ENCODE assay signal across 14 mouse cellular contexts in genomic region chr12:33345773-33346435, GRCm38 (mm10). TPM values are rescaled to one million over a fixed set of nuclear protein-coding genes. Genes with fewer than 3 reads are reported as not detected.
A peak's percentile ranks its signal among the peaks of the same experiment; 100 is the strongest.
DNase-seq lines count a peak whose midpoint lies in the region; ATAC-seq and TF ChIP-seq lines count a peak whose summit lies in the region.
"Had no signal": no experiment of that assay in that cellular context is flagged by ENCODE, and none has a peak within 500 bp of the region (broad histone marks: within the 10 kb centered on the region; RNA-seq: fewer than 3 reads in every experiment).

No protein-coding gene starts in this region.

- ATAC-seq in forebrain, embryonic 11.5 days (replicated peaks; ENCODE audit: low FRiP score) = no peak
- 0 out of 2 replicates have a peak, but pooled peaks have one; percentile 14 for ATAC-seq in stomach, embryonic 14.5 days (ENCODE audit: insufficient number of reproducible peaks, insufficient read depth, low FRiP score, low read depth)
- ATAC-seq in stomach, postnatal 0 days (ENCODE audit: low FRiP score, low TSS enrichment) = no peak
- ATAC-seq in limb, embryonic 12.5 days (ENCODE audit: insufficient number of reproducible peaks, insufficient read depth, low FRiP score, low TSS enrichment, low read depth) = peak; percentile 49; the same call in 1 of the 2 replicates
- ATAC-seq in neural tube, embryonic 15.5 days (ENCODE audit: low FRiP score) = peak; percentile 14; the same call in 1 of the 2 replicates
- ATAC-seq: Patski had no signal

- peaks cover 33% of the 10 kb centered on the region for H3K27me3 ChIP-seq in forebrain, embryonic 10.5 days (ENCODE audit: poor library complexity, severe bottlenecking)
- peaks cover 2% of the 10 kb centered on the region; the same call in 1 of the 2 replicates for H3K27me3 ChIP-seq in forebrain, embryonic 11.5 days (ENCODE audit: control insufficient read depth, insufficient read depth, low read length)
- no peaks in the 10 kb centered on the region for H3K27me3 ChIP-seq in stomach, embryonic 14.5 days (ENCODE audit: control insufficient read depth, insufficient read depth, low read length)
- no peaks in the 10 kb centered on the region for H3K27me3 ChIP-seq in stomach, postnatal 0 days (ENCODE audit: control insufficient read depth, insufficient read depth, low read length)
- peaks cover 8% of the 10 kb centered on the region for H3K27me3 ChIP-seq in limb, embryonic 12.5 days
- no peaks in the 10 kb centered on the region for H3K27me3 ChIP-seq in neural tube, embryonic 15.5 days (replicated peaks)
- H3K27me3 ChIP-seq: intestine, embryonic 15.5 days; Patski; stomach, embryonic 15.5 days had no signal

- H3K9me3 ChIP-seq in forebrain, embryonic 10.5 days = no peaks in the 10 kb centered on the region
- H3K9me3 ChIP-seq in forebrain, embryonic 11.5 days (ENCODE audit: control insufficient read depth, low read length) = no peaks in the 10 kb centered on the region
- no peaks in the 10 kb centered on the region for H3K9me3 ChIP-seq in stomach, embryonic 14.5 days (ENCODE audit: control insufficient read depth, low read depth, low read length)
- no peaks in the 10 kb centered on the region for H3K9me3 ChIP-seq in stomach, postnatal 0 days (ENCODE audit: control insufficient read depth, low read length)
- H3K9me3 ChIP-seq in limb, embryonic 12.5 days = no peaks in the 10 kb centered on the region
- H3K9me3 ChIP-seq in neural tube, embryonic 15.5 days (replicated peaks) = no peaks in the 10 kb centered on the region
- H3K9me3 ChIP-seq: intestine, embryonic 15.5 days; stomach, embryonic 15.5 days had no signal

- no peak overlapping the region for H3K4me2 ChIP-seq in forebrain, embryonic 11.5 days (ENCODE audit: low read depth, low read length, severe bottlenecking)
- H3K4me2 ChIP-seq in stomach, embryonic 14.5 days (replicated peaks; ENCODE audit: low read depth, low read length) = no peak overlapping the region
- no peak overlapping the region for H3K4me2 ChIP-seq in stomach, postnatal 0 days (replicated peaks; ENCODE audit: low read depth)
- peak overlapping the region; percentile 58 for H3K4me2 ChIP-seq in limb, embryonic 12.5 days
- peak overlapping the region; percentile 49 for H3K4me2 ChIP-seq in neural tube, embryonic 15.5 days

- H3K4me3 ChIP-seq in forebrain, embryonic 10.5 days = peak overlapping the region; percentile 42
- no peak overlapping the region for H3K4me3 ChIP-seq in forebrain, embryonic 11.5 days (ENCODE audit: low read depth, low read length)
- no peak overlapping the region for H3K4me3 ChIP-seq in stomach, embryonic 14.5 days (ENCODE audit: low read depth, low read length)
- H3K4me3 ChIP-seq in stomach, postnatal 0 days (ENCODE audit: low read depth, low read length) = no peak overlapping the region
- H3K4me3 ChIP-seq in limb, embryonic 12.5 days (replicated peaks) = peak overlapping the region; percentile 20
- H3K4me3 ChIP-seq in neural tube, embryonic 15.5 days (replicated peaks) = no peak overlapping the region; the same call in 1 of the 2 replicates
- H3K4me3 ChIP-seq: erythroblast, embryonic 14.5 days; intestine, embryonic 15.5 days; stomach, embryonic 15.5 days had no signal

- no peak for TF ChIP-seq EP300 in stomach, postnatal 0 days (optimal IDR thresholded peaks at IDR 0.05)

- H3K27ac ChIP-seq in forebrain, embryonic 10.5 days = peak overlapping the region; percentile 67
- H3K27ac ChIP-seq in forebrain, embryonic 11.5 days (ENCODE audit: low read depth, low read length) = no peak overlapping the region
- H3K27ac ChIP-seq in stomach, embryonic 14.5 days (ENCODE audit: low read length) = no peak overlapping the region
- no peak overlapping the region for H3K27ac ChIP-seq in stomach, postnatal 0 days (replicated peaks)
- peak overlapping the region; percentile 81 for H3K27ac ChIP-seq in limb, embryonic 12.5 days
- no peak overlapping the region for H3K27ac ChIP-seq in neural tube, embryonic 15.5 days (replicated peaks)
- H3K27ac ChIP-seq: intestine, embryonic 15.5 days had no signal

- no peak overlapping the region; the same call in 1 of the 2 replicates for H3K9ac ChIP-seq in forebrain, embryonic 11.5 days (ENCODE audit: low read length)
- H3K9ac ChIP-seq in stomach, embryonic 14.5 days (replicated peaks; ENCODE audit: low read depth, low read length) = no peak overlapping the region
- H3K9ac ChIP-seq in stomach, postnatal 0 days (ENCODE audit: low read length) = no peak overlapping the region
- no peak overlapping the region; the same call in 1 of the 2 replicates for H3K9ac ChIP-seq in limb, embryonic 12.5 days (replicated peaks)
- H3K9ac ChIP-seq in neural tube, embryonic 15.5 days (replicated peaks) = peak overlapping the region; percentile 38; the same call in 1 of the 2 replicates
- H3K9ac ChIP-seq: stomach, embryonic 15.5 days had no signal

- WGBS in forebrain, embryonic 10.5 days = 30% methylated on average over 23 of the region's 23 CpGs
- WGBS in forebrain, embryonic 11.5 days = 32% methylated on average over 23 of the region's 23 CpGs
- 43% methylated on average over 23 of the region's 23 CpGs for WGBS in stomach, embryonic 14.5 days
- 72% methylated on average over 23 of the region's 23 CpGs for WGBS in stomach, postnatal 0 days
- 15% methylated on average over 23 of the region's 23 CpGs for WGBS in limb, embryonic 12.5 days
- WGBS in neural tube, embryonic 15.5 days = 31% methylated on average over 23 of the region's 23 CpGs

- H3K4me1 ChIP-seq in forebrain, embryonic 10.5 days = peaks cover 30% of the 10 kb centered on the region
- H3K4me1 ChIP-seq in forebrain, embryonic 11.5 days (replicated peaks; ENCODE audit: control insufficient read depth, insufficient read depth, low read length) = peaks cover 10% of the 10 kb centered on the region; the same call in 1 of the 2 replicates
- peaks cover 19% of the 10 kb centered on the region; the same call in 1 of the 2 replicates for H3K4me1 ChIP-seq in stomach, embryonic 14.5 days (ENCODE audit: control insufficient read depth, insufficient read depth, low read length)
- no peaks in the 10 kb centered on the region for H3K4me1 ChIP-seq in stomach, postnatal 0 days (replicated peaks; ENCODE audit: control insufficient read depth, insufficient read depth)
- H3K4me1 ChIP-seq in limb, embryonic 12.5 days (replicated peaks) = peaks cover 34% of the 10 kb centered on the region
- H3K4me1 ChIP-seq in neural tube, embryonic 15.5 days = peaks cover 44% of the 10 kb centered on the region

- no peak for TF ChIP-seq CTCF in stomach, postnatal 0 days (IDR thresholded peaks at IDR 0.05; ENCODE audit: low read depth)

- peak; percentile 26 for DNase-seq in forebrain, embryonic 10.5 days (ENCODE audit: extremely low spot score, low spot score)
- DNase-seq in forebrain, embryonic 11.5 days (ENCODE audit: low spot score) = no peak
- no peak for DNase-seq in stomach, postnatal 0 days (ENCODE audit: low spot score)
- DNase-seq in frontal cortex, postnatal 10 days (ENCODE audit: low spot score in 2 of 2) = no peak
- no peak for DNase-seq in layer of hippocampus, adult 9-10 months (ENCODE audit: low spot score)
- DNase-seq: retina, postnatal 1 day had no signal

- H3K36me3 ChIP-seq in forebrain, embryonic 10.5 days (replicated peaks) = peaks cover 11% of the 10 kb centered on the region; the same call in 1 of the 2 replicates
- no peaks in the 10 kb centered on the region for H3K36me3 ChIP-seq in forebrain, embryonic 11.5 days (ENCODE audit: control insufficient read depth, insufficient read depth, low read length)
- peaks cover 4% of the 10 kb centered on the region for H3K36me3 ChIP-seq in stomach, embryonic 14.5 days (ENCODE audit: control insufficient read depth, insufficient read depth, low read length)
- H3K36me3 ChIP-seq in stomach, postnatal 0 days (ENCODE audit: control insufficient read depth, insufficient read depth, low read length) = peaks cover 8% of the 10 kb centered on the region
- peaks cover 12% of the 10 kb centered on the region; the same call in 1 of the 2 replicates for H3K36me3 ChIP-seq in limb, embryonic 12.5 days
- peaks cover 8% of the 10 kb centered on the region; the same call in 1 of the 2 replicates for H3K36me3 ChIP-seq in neural tube, embryonic 15.5 days

RNA-seq across cellular contexts. Expression of gene Efcab10, which starts 48.8 kb away (rescaled TPM):
- 0.89 and 0.90 TPM in 2 replicates for polyA plus RNA-seq in forebrain, embryonic 10.5 days (2016; fragmentation: Nextera tagmentation; extraction: Ambion mirVana)
- 0.49 TPM in 1 of 2 replicates, not detected in the other for polyA plus RNA-seq in forebrain, embryonic 11.5 days (2014; fragmentation: Nextera tagmentation; extraction: Ambion mirVana)
- not detected in 2 replicates for polyA plus RNA-seq in stomach, embryonic 14.5 days (2014; fragmentation: Nextera tagmentation; extraction: Ambion mirVana)
- polyA plus RNA-seq in stomach, postnatal 0 days (2015; fragmentation: Nextera tagmentation; extraction: Ambion mirVana) = 0.21 TPM in 1 of 2 replicates, not detected in the other
- polyA plus RNA-seq in limb, embryonic 12.5 days (2016; fragmentation: Nextera tagmentation; extraction: Ambion mirVana) = 0.45 and 0.55 TPM in 2 replicates
- polyA plus RNA-seq in neural tube, embryonic 15.5 days (2015; fragmentation: Nextera tagmentation; extraction: Ambion mirVana) = 2.5 and 3.1 TPM in 2 replicates
- polyA plus RNA-seq: erythroblast, embryonic 14.5 days; liver, adult 2 months; Patski had no signal

Comparison
In these comparisons a context has a peak if more than half of its experiments do, and no peak if none do; other contexts are left out.
1. H3K27ac ChIP-seq: peak in forebrain, embryonic 10.5 days (single experiment) and limb, embryonic 12.5 days (single experiment); none in forebrain, embryonic 11.5 days (single experiment), stomach, embryonic 14.5 days (single experiment), stomach, postnatal 0 days (single experiment) and neural tube, embryonic 15.5 days (single experiment).
2. H3K4me3 ChIP-seq: peak in forebrain, embryonic 10.5 days (single experiment) and limb, embryonic 12.5 days (single experiment); none in forebrain, embryonic 11.5 days (single experiment), stomach, embryonic 14.5 days (single experiment), stomach, postnatal 0 days (single experiment) and neural tube, embryonic 15.5 days (single experiment).
3. ATAC-seq: peak in stomach, embryonic 14.5 days (single experiment), limb, embryonic 12.5 days (single experiment) and neural tube, embryonic 15.5 days (single experiment); none in forebrain, embryonic 11.5 days (single experiment) and stomach, postnatal 0 days (single experiment).
4. H3K4me2 ChIP-seq: peak in limb, embryonic 12.5 days (single experiment) and neural tube, embryonic 15.5 days (single experiment); none in forebrain, embryonic 11.5 days (single experiment), stomach, embryonic 14.5 days (single experiment) and stomach, postnatal 0 days (single experiment).